Mouse (Mus musculus): ENCODE data around the gene Bend4. TPM values are rescaled to one million over a fixed set of nuclear protein-coding genes. Genes with fewer than 3 reads are reported as not detected.

Bend4 gene
- polyA plus RNA-seq, 1 experiment from 2014 or later, result 0.68 TPM

- no peak for ATAC-seq (ENCODE audit: low FRiP score, low TSS enrichment)
- WGBS, result 80% methylated on average over 9 of the region's 9 CpGs
- H3K9me3 ChIP-seq (ENCODE audit: control insufficient read depth, low read length), result no peaks in the 10 kb centered on the region
Observed at GRCm38 (mm10) chr5:67404919-67405318, 23.2 kb downstream of the Bend4 start.

GRCm38 (mm10) chr5:67404380-67404779 lies 23.7 kb downstream of the Bend4 start:
- H3K4me3 ChIP-seq (ENCODE audit: low read depth, low read length), result no peak overlapping the region
- DNase-seq (ENCODE audit: low spot score), result no peak
- H3K4me1 ChIP-seq (replicated peaks; ENCODE audit: control insufficient read depth, insufficient read depth), result no peaks in the 10 kb centered on the region
- H3K27me3 ChIP-seq (ENCODE audit: control insufficient read depth, insufficient read depth, low read length), result no peaks in the 10 kb centered on the region
- no peak for ATAC-seq (ENCODE audit: low FRiP score, low TSS enrichment)
- no peak overlapping the region for H3K4me2 ChIP-seq (replicated peaks; ENCODE audit: low read depth)
- H3K36me3 ChIP-seq (ENCODE audit: control insufficient read depth, insufficient read depth, low read length), result no peaks in the 10 kb centered on the region
- no peak overlapping the region for H3K27ac ChIP-seq (replicated peaks)
- no peaks in the 10 kb centered on the region for H3K9me3 ChIP-seq (ENCODE audit: control insufficient read depth, low read length)
- H3K9ac ChIP-seq (ENCODE audit: low read length), result no peak overlapping the region
- 55% methylated on average over 7 of the region's 7 CpGs for WGBS
- TF ChIP-seq EP300 (optimal IDR thresholded peaks at IDR 0.05), result no peak
- TF ChIP-seq CTCF (IDR thresholded peaks at IDR 0.05; ENCODE audit: low read depth), result no peak

More at GRCm38 (mm10) chr5:67404919-67405318, 23.2 kb downstream of the Bend4 start:
- no peak for DNase-seq (ENCODE audit: low spot score)
- TF ChIP-seq CTCF (IDR thresholded peaks at IDR 0.05; ENCODE audit: low read depth) (no peak), EP300 (optimal IDR thresholded peaks at IDR 0.05) (no peak)
- no peaks in the 10 kb centered on the region for H3K27me3 ChIP-seq (ENCODE audit: control insufficient read depth, insufficient read depth, low read length)
- no peak overlapping the region for H3K4me2 ChIP-seq (replicated peaks; ENCODE audit: low read depth)
- no peak overlapping the region for H3K27ac ChIP-seq (replicated peaks)
- no peaks in the 10 kb centered on the region for H3K36me3 ChIP-seq (ENCODE audit: control insufficient read depth, insufficient read depth, low read length)
- H3K4me1 ChIP-seq (replicated peaks; ENCODE audit: control insufficient read depth, insufficient read depth), result no peaks in the 10 kb centered on the region
- no peak overlapping the region for H3K9ac ChIP-seq (ENCODE audit: low read length)
- no peak overlapping the region for H3K4me3 ChIP-seq (ENCODE audit: low read depth, low read length)

GRCm38 (mm10) chr5:67401612-67402011 lies 26.5 kb downstream of the Bend4 start:
- ATAC-seq (ENCODE audit: low FRiP score, low TSS enrichment) (no peak), DNase-seq (ENCODE audit: low spot score) (no peak)
- no peak overlapping the region for H3K4me3 ChIP-seq (ENCODE audit: low read depth, low read length)
- no peak overlapping the region for H3K27ac ChIP-seq (replicated peaks)
- 61% methylated on average over 9 of the region's 9 CpGs for WGBS
- no peak overlapping the region for H3K9ac ChIP-seq (ENCODE audit: low read length)
- H3K9me3 ChIP-seq (ENCODE audit: control insufficient read depth, low read length), result no peaks in the 10 kb centered on the region
- TF ChIP-seq CTCF (IDR thresholded peaks at IDR 0.05; ENCODE audit: low read depth) (no peak), EP300 (optimal IDR thresholded peaks at IDR 0.05) (no peak)
- H3K4me2 ChIP-seq (replicated peaks; ENCODE audit: low read depth), result no peak overlapping the region
- H3K36me3 ChIP-seq (ENCODE audit: control insufficient read depth, insufficient read depth, low read length), result no peaks in the 10 kb centered on the region
- H3K27me3 ChIP-seq (ENCODE audit: control insufficient read depth, insufficient read depth, low read length), result no peaks in the 10 kb centered on the region
- H3K4me1 ChIP-seq (replicated peaks; ENCODE audit: control insufficient read depth, insufficient read depth), result no peaks in the 10 kb centered on the region

GRCm38 (mm10) chr5:67400608-67401480 lies 27.3 kb downstream of the Bend4 start:
- WGBS, result 75% methylated on average over 12 of the region's 12 CpGs
- Histone ChIP-seq H3K36me3 (ENCODE audit: control insufficient read depth, insufficient read depth, low read length) (no peaks in the 10 kb centered on the region), H3K27ac (replicated peaks) (no peak overlapping the region), H3K9ac (ENCODE audit: low read length) (no peak overlapping the region), H3K4me2 (replicated peaks; ENCODE audit: low read depth) (no peak overlapping the region), H3K4me3 (ENCODE audit: low read depth, low read length) (no peak overlapping the region), H3K9me3 (ENCODE audit: control insufficient read depth, low read length) (no peaks in the 10 kb centered on the region), H3K4me1 (replicated peaks; ENCODE audit: control insufficient read depth, insufficient read depth) (no peaks in the 10 kb centered on the region), H3K27me3 (ENCODE audit: control insufficient read depth, insufficient read depth, low read length) (no peaks in the 10 kb centered on the region)
- no peak for DNase-seq (ENCODE audit: low spot score)
- no peak for ATAC-seq (ENCODE audit: low FRiP score, low TSS enrichment)
- TF ChIP-seq EP300 (optimal IDR thresholded peaks at IDR 0.05) (no peak), CTCF (IDR thresholded peaks at IDR 0.05; ENCODE audit: low read depth) (no peak)

- no peak overlapping the region for H3K4me3 ChIP-seq (ENCODE audit: low read depth, low read length)
- TF ChIP-seq EP300 (optimal IDR thresholded peaks at IDR 0.05) (no peak), CTCF (IDR thresholded peaks at IDR 0.05; ENCODE audit: low read depth) (no peak)
- ATAC-seq (ENCODE audit: low FRiP score, low TSS enrichment) (no peak), DNase-seq (ENCODE audit: low spot score) (no peak)
- no peak overlapping the region for H3K4me2 ChIP-seq (replicated peaks; ENCODE audit: low read depth)
- no peaks in the 10 kb centered on the region for H3K4me1 ChIP-seq (replicated peaks; ENCODE audit: control insufficient read depth, insufficient read depth)
- H3K9ac ChIP-seq (ENCODE audit: low read length), result no peak overlapping the region
- H3K36me3 ChIP-seq (ENCODE audit: control insufficient read depth, insufficient read depth, low read length), result no peaks in the 10 kb centered on the region
- no peak overlapping the region for H3K27ac ChIP-seq (replicated peaks)
- H3K9me3 ChIP-seq (ENCODE audit: control insufficient read depth, low read length), result no peaks in the 10 kb centered on the region
- 84% methylated on average over 28 of the region's 28 CpGs for WGBS
- no peaks in the 10 kb centered on the region for H3K27me3 ChIP-seq (ENCODE audit: control insufficient read depth, insufficient read depth, low read length)
Observed at GRCm38 (mm10) chr5:67399876-67400607, 28.1 kb downstream of the Bend4 start.

GRCm38 (mm10) chr5:67397186-67397585 lies 30.9 kb downstream of the Bend4 start:
- DNase-seq (ENCODE audit: low spot score) (no peak), ATAC-seq (ENCODE audit: low FRiP score, low TSS enrichment) (no peak)
- TF ChIP-seq EP300 (optimal IDR thresholded peaks at IDR 0.05) (no peak), CTCF (IDR thresholded peaks at IDR 0.05; ENCODE audit: low read depth) (no peak)
- Histone ChIP-seq H3K9me3 (ENCODE audit: control insufficient read depth, low read length) (no peaks in the 10 kb centered on the region), H3K4me3 (ENCODE audit: low read depth, low read length) (no peak overlapping the region), H3K4me1 (replicated peaks; ENCODE audit: control insufficient read depth, insufficient read depth) (no peaks in the 10 kb centered on the region), H3K36me3 (ENCODE audit: control insufficient read depth, insufficient read depth, low read length) (no peaks in the 10 kb centered on the region), H3K9ac (ENCODE audit: low read length) (no peak overlapping the region), H3K4me2 (replicated peaks; ENCODE audit: low read depth) (no peak overlapping the region), H3K27me3 (ENCODE audit: control insufficient read depth, insufficient read depth, low read length) (no peaks in the 10 kb centered on the region), H3K27ac (replicated peaks) (no peak overlapping the region)
- 89% methylated on average over 14 of the region's 14 CpGs for WGBS

Measured in stomach, postnatal 0 days (tissue).